Mouse (Mus musculus) cerebellum, postnatal 36 days (tissue): ENCODE data around the gene Ago4.

ENCODE experiments used
- DNase-seq, 2 experiments: peaks; one replicate each; pipeline ENCODE4 v3.0.0; 2021 to 2022; ENCODE audit warnings: mixed read lengths in 2 of 2

Ago4 gene

GRCm38 (mm10) chr4:126468285-126468901, 64.9 kb downstream of the Ago4 start, which contains the start of gene Ago1:
Gene Ago1 (minus strand): TSS chr4:126468583.
- peak; percentile 92 to 96 for DNase-seq

- DNase-seq: peak; percentile 28 to 47
Observed at GRCm38 (mm10) chr4:126467721-126468284, 65.5 kb downstream of the Ago4 start.

- DNase-seq: no peak
Observed at GRCm38 (mm10) chr4:126466251-126466750, 67.0 kb downstream of the Ago4 start.

- peak in 1 of 2 experiments; percentile 10 for DNase-seq
Observed at GRCm38 (mm10) chr4:126465843-126466242, 67.4 kb downstream of the Ago4 start.

GRCm38 (mm10) chr4:126464892-126465235, 68.4 kb downstream of the Ago4 start:
- DNase-seq: no peak

GRCm38 (mm10) chr4:126464189-126464891, 68.9 kb downstream of the Ago4 start:
- DNase-seq: no peak

GRCm38 (mm10) chr4:126455441-126455840, 77.8 kb downstream of the Ago4 start:
- DNase-seq: no peak

GRCm38 (mm10) chr4:126454547-126455254, 78.6 kb downstream of the Ago4 start:
- no peak for DNase-seq

GRCm38 (mm10) chr4:126450268-126450667, 83.0 kb downstream of the Ago4 start:
- DNase-seq: no peak

- no peak for DNase-seq
Observed at GRCm38 (mm10) chr4:126447126-126447525, 86.1 kb downstream of the Ago4 start.

GRCm38 (mm10) chr4:126444528-126444927, 88.7 kb downstream of the Ago4 start:
- no peak for DNase-seq
